Mouse (Mus musculus) spleen, adult 2 months (tissue): ENCODE data around the gene Nfkb1.

Experiments
- CTCF ChIP-seq: fragments of 200-500 bp; IDR thresholded peaks from 2 replicates; pipeline ENCODE4 v1.5.1; 2011; ENCODE audit warnings: mild to moderate bottlenecking, inconsistent platforms; ENCODE audit not compliant: insufficient read depth, insufficient read length, insufficient replicate concordance; ENCODE audit errors: extremely low read depth
- POLR2A ChIP-seq: fragments of 200-500 bp; IDR thresholded peaks from 2 replicates; pipeline ENCODE4 v1.6.1; 2011; ENCODE audit warnings: low read depth, low read length, inconsistent platforms

DNA sequence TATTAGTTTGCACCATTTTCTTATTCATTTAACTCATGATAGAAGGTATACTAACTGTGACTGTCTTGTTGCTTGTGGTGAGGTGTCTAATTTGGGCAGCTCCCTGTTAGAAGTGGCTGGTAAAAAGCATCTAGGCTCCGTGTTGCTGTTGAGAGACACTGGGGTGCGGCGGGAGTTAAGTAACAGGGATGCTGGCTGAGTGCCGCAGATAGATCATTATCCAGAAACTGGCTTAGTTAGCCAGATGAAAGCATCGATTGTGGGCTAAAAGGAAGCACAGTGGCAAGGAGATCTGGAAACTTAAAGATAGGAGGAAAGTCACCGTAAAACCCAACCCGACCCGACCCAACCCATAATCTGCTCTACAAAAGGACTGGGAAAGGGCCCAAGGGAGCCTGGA is 49.4 kb upstream of the Nfkb1 start:
- TF ChIP-seq CTCF (no peak), POLR2A (no peak)
